Mouse (Mus musculus) lung, postnatal 0 days (tissue): Measurements from ENCODE around the gene Defb41.

ENCODE experiments used
- CTCF ChIP-seq: IDR thresholded peaks from 2 replicates; pipeline ENCODE4 v1.5.1; 2016; ENCODE audit warnings: antibody characterized with exemption, mild to moderate bottlenecking
- EP300 ChIP-seq: IDR thresholded peaks from 2 replicates; pipeline ENCODE4 v1.6.1; 2016; ENCODE audit warnings: antibody characterized with exemption, mild to moderate bottlenecking, control low read depth

DNA sequence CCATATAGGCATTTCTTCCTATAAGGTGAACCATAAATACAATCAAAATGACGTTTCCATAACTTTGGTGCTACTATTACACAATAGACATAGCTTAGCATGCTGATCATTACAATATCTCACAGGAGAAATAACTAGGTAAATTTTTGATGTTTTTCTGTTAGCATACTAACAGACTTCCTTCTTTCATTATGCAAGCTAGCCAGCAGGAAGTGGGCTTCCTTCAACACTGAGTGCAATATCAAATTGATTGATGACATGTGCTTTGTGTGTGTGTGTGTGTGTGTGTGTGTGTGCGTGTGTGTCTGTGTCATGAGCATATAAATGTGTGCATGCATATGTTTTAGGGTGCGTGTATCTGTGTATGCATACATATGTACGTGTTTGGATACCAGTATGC lies 6.2 kb upstream of the Defb41 start:
- TF ChIP-seq CTCF (no peak), EP300 (no peak)
